Mouse (Mus musculus) adrenal gland, postnatal 36 days (tissue): ENCODE results near the gene Csnk1e. TPM values are rescaled to one million over a fixed set of nuclear protein-coding genes. Genes with fewer than 3 reads are reported as not detected.

Experiments used
- DNase-seq, 2 experiments: peaks; one replicate each; pipeline ENCODE4 v3.0.0; 2021; ENCODE audit warnings: mixed read lengths in 1 of 2
- total RNA-seq, 2 experiments: library from RNA; stranded (reverse); gene quantifications; 2 replicates each; pipeline ENCODE4 v1.2.3; 2021

Gene Csnk1e
- total RNA-seq, 2 experiments from 2014 or later, result 69.0 to 96.0 TPM

DNA sequence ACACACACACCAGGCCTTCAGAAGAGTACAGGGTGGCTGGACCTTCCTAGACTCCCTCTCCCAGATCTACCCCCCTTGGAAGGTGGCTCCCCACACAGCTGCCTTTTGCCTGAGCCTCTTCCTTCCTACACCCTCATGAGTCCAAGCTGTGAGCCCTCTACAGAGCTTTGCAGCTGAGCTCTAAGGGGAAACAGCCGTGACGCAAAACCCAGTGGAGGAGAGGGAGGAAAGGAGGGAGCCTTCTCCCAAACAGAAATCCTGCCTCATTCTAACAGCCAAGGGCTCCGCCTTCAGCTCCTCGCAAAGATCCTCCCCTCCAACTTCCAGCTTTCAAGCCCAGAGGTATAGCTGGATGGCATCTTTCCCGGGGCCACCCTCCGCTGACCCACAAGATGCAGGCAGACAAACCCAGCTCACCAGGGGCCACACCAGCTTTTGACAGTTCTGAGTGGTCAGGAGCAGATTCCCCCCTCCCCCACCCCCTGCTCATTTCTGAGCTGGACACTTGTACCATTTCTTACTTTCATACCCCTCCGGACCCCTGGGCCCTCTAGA lies 11.4 kb downstream of the Csnk1e start:
- no peak for DNase-seq

GRCm38 (mm10) chr15:79442961-79443518 lies 12.3 kb downstream of the Csnk1e start:
- no peak for DNase-seq

- DNase-seq, result no peak
These were observed 13.1 kb downstream of the Csnk1e start for GRCm38 (mm10) chr15:79442257-79442611.

GRCm38 (mm10) chr15:79441331-79442256 lies 13.8 kb downstream of the Csnk1e start:
- peak; percentile 89 to 95 for DNase-seq

- peak; percentile 36 to 43 for DNase-seq
These were observed 14.6 kb downstream of the Csnk1e start for GRCm38 (mm10) chr15:79440651-79441330.

DNA sequence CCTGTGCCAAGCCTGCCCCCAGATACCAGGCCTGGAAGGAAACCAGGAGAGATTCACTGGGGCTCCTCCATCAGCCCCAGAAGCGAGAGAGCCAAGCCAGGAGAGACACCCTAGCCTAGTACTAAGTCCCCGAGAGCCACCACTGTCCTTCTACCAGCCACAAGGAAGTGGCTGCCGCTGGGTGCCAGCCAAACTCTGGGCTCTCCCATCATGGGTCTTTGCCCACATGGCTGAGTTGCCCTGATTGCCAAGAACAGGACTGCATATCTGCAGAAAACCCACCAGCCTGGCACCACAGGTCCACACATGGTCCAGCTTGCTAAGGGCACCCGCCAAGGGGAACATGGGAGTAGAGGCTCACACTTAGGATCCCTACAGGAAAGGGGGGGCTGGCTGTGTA lies 15.1 kb downstream of the Csnk1e start:
- peak; percentile 85 to 86 for DNase-seq

GRCm38 (mm10) chr15:79439386-79439785 lies 16.0 kb downstream of the Csnk1e start:
- DNase-seq, result no peak

DNA sequence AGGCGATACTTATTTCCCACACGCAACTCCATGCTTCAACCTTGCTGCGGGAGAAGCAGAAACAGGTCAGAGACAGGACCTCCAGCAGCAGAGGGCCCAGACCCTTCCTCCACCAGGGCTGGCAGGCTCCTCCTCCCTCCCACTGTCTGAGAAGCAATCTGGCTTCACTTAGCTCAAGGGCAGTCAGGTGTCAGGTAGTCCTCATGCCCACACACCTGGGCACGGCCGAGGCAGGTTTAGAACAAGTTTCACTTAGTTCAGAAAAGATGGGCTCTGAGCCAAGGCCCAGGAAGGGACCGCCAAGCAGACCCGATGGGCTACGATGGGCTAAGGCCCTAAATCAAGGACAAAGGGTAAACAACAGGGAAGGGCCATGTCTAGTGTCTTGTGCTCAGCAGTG lies 16.6 kb downstream of the Csnk1e start:
- DNase-seq, result no peak

DNA sequence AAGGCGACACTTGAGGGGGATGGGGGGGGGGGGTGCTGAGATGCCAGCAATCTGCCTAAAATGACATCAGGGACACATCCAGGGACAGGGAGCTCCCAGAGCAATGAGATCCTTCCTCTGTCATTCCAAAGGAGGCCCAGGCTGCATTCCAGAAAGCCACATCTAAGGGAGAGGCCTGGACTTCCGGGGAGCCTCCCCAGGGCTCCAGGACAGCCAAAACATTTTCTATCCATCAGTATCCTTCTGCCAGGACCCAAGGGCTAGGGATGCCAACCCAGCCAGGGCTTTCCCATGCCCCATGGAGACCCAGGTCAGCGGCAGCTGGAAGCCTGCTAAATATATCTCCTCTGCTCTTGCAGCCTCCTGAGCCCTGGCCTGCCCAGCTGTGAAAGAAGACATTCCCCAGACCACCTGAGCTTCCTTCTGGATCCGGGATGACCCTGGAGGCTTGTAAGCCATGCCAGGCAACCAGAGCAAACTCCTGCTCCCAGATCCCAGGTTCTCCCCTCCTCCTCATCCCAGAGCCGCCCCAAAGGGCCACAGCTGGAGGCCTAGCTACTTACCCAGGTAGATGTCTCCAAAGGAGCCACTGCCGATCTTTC lies 17.1 kb downstream of the Csnk1e start:
- DNase-seq, result peak; percentile 64 to 70

- peak; percentile 51 to 57 for DNase-seq
These were observed 17.7 kb downstream of the Csnk1e start for GRCm38 (mm10) chr15:79437541-79438208.

GRCm38 (mm10) chr15:79436481-79436921 lies 18.9 kb downstream of the Csnk1e start:
- DNase-seq, result peak; percentile 50 to 63

DNA sequence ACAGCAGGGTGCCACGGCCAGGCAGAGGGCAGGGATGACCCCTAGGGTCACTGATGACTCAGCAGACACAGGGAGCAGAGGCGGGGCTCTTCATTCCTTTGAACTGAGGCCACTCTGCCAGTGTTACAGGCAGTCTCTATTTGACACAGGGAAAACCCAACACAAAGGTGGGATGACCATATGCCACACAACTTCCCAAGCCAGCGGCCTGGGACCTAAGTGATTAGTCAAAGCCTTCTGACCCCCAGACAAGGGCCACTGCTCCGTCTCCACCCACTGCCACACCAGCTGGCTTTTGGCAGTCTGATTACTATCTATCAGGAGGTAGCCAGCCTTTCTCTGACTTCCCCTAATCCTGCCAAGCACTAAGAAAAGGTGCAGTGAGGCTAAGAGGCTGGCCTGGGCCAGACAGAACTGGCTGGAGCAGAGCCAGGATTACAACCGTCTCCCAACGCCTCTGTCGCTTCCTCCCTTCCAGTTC lies 20.1 kb downstream of the Csnk1e start:
- peak; percentile 82 to 87 for DNase-seq

- DNase-seq, result no peak
These were observed 22.5 kb downstream of the Csnk1e start for GRCm38 (mm10) chr15:79432892-79433291.

DNA sequence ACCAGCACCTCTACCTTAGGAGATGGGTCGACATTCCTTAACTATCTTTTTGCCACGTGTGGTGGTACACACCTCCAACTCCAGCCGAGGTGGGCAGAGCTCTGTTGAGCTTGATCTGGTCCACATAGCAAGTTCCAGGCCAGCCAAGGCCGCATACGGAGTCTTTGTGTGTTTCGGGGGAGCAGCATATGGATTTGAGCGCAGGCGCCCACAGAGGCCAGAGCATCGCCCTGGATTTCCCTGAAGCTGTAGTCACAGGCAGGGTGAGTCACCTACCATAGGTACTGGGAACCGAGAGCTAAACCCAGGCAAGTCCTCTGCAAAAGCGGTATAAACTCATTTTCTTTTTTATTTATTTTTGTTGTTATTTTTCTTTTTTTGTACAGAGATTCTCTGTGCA lies 23.0 kb downstream of the Csnk1e start:
- no peak for DNase-seq

DNA sequence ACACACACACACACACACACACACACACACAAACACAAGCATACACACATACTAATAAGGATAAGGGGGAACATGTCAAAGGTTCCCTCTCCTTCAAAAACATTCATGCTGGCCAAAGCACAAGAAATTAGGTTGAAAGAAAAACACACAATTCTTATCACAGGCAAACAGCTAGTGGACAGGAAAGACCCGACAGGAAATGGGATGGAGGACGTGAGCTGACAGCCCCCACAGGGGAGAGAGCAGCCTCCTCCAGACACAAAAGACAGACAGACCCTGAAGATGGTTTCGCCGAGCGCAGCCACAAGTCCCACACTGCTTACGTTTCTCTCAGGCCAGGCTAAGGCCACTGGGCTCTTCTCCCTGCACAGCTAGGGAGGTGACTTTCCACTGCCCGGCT lies 23.4 kb downstream of the Csnk1e start:
- no peak for DNase-seq

GRCm38 (mm10) chr15:79430461-79431000 lies 24.8 kb downstream of the Csnk1e start:
- DNase-seq, result no peak

DNA sequence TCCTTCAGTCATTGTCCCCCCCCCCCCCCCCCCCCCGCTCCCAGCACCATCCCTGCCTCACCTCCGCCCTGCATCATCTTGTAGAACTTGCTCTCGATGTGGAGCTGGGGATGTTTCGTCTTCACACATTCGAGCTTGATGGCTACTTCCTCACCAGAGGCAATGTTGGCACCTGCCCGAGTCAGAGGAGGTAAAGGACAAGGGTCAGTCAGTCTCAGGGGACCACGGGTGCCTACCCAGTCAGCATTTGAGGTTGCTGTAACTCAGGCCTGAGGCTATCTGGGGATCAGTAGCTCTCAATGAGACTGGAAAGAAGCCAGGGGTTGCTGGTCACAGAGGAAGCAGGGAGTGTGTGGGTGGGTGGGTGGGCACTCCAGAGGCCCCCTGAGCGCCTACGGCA lies 25.4 kb downstream of the Csnk1e start:
- DNase-seq, result no peak

- DNase-seq, result no peak
These were observed 25.8 kb downstream of the Csnk1e start for GRCm38 (mm10) chr15:79429527-79429926.

DNA sequence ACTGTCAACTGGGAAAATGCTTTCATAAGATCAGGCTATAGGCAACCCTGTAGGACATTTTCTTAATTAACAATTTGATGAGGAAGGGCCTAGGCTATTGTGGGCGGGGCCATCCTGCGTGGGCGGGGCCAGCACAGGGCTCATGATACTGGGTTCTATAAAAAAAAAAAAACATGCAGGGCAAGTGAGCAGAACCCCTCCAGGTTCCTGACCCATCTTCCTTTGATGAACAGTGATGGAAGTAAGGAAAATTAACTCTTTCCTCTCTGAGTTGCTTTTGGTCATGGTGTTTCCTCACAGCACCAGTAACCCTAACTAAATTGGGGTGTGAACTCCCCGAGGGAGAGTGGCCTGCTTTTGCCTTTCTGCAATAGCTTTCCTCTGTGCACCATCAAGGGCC lies 26.8 kb downstream of the Csnk1e start:
- no peak for DNase-seq

DNA sequence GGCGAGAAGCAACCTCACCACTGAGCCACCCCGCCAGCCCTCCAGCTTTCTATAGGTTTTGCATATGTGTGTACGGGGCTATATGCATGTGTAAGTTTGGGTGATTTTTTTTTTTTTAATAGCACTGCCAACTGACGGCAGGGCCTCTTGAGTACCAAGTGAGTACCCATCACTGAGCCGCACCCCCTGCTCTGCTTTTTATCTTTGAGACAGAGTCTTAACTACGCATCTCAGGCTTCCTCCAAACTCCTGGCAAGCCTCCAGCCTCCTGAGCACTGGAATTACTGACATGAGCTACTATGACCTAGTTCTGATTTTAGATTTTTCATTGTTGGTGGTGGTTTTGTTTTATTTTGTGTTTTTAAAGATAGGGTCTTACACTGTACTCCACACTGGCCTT lies 27.9 kb downstream of the Csnk1e start:
- peak; percentile 47 to 61 for DNase-seq

DNA sequence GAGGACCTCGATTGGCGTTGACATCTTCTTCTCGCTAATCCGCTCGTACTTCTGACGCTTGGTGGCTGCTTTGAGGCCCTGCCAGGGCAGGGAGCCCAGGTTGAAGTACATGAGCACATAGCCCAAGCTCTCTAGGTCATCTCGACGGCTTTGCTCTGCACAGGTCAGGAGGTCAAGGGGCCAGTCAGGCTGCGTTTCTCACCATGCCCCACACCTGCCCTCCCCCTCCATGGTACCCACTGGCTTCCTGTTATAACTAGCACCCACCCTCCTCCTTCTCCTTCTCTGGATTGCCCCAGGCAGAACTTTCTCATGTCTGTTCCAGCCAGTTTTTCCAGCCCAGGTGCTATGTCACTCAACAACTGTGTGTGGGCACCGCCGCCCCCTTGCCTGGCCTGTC lies 29.9 kb downstream of the Csnk1e start:
- no peak for DNase-seq
